ENCODE assay signal across 10 mouse cellular contexts in the genomic region with DNA sequence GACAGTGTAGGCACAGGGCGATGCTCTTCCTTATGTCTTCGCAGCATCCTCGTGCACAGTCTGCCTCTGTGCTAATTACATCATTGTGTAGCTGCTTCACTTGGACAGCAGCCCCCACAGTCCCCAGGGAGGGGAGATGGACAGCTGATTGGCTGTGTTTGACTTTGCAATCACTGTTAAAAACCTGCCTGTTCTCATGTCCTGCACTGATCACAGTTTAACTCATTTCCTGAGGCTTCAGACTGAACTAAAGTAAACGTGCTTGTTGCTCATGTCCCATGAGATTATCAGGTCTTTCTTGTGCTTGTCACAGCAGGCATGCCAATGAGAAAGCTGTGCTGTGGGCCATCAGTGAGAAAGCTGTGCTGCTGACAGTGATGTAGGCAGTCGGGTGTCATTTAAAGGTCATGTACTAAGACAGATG.
DNase-seq lines count a peak whose midpoint lies in the region; ATAC-seq lines count a peak whose summit lies in the region.
"Had no signal": no experiment of that assay in that cellular context is flagged by ENCODE, and none has a peak within 500 bp of the region (broad histone marks: within the 10 kb centered on the region; RNA-seq: fewer than 3 reads in every experiment).

No protein-coding gene starts in this region.

- no peak overlapping the region for H3K27ac ChIP-seq in heart, embryonic 10.5 days
- no peak overlapping the region for H3K27ac ChIP-seq in heart, embryonic 12.5 days (ENCODE audit: poor library complexity, severe bottlenecking)
- no peak overlapping the region for H3K27ac ChIP-seq in embryonic facial prominence, embryonic 11.5 days (replicated peaks; ENCODE audit: low read depth, low read length)
- peak overlapping the region; percentile 44; the same call in 1 of the 2 replicates for H3K27ac ChIP-seq in hindbrain, embryonic 12.5 days
- H3K27ac ChIP-seq in neural tube, embryonic 11.5 days (ENCODE audit: low read depth, low read length), result no peak overlapping the region

- H3K4me1 ChIP-seq in heart, embryonic 10.5 days, result peaks cover 8% of the 10 kb centered on the region
- peaks cover 7% of the 10 kb centered on the region for H3K4me1 ChIP-seq in heart, embryonic 12.5 days (replicated peaks)
- H3K4me1 ChIP-seq in embryonic facial prominence, embryonic 11.5 days (ENCODE audit: control insufficient read depth, insufficient read depth, low read length), result no peaks in the 10 kb centered on the region
- peaks cover 21% of the 10 kb centered on the region for H3K4me1 ChIP-seq in hindbrain, embryonic 12.5 days
- peaks cover 6% of the 10 kb centered on the region; the same call in 1 of the 2 replicates for H3K4me1 ChIP-seq in neural tube, embryonic 11.5 days (ENCODE audit: control insufficient read depth, insufficient read depth, low read length)

- no peak overlapping the region for H3K4me3 ChIP-seq in heart, embryonic 10.5 days
- H3K4me3 ChIP-seq in heart, embryonic 12.5 days, result no peak overlapping the region
- no peak overlapping the region for H3K4me3 ChIP-seq in embryonic facial prominence, embryonic 11.5 days (ENCODE audit: low read depth, low read length)
- no peak overlapping the region for H3K4me3 ChIP-seq in hindbrain, embryonic 12.5 days
- no peak overlapping the region for H3K4me3 ChIP-seq in neural tube, embryonic 11.5 days (ENCODE audit: low read depth, low read length)

- no peak overlapping the region for H3K9ac ChIP-seq in heart, embryonic 12.5 days
- H3K9ac ChIP-seq in embryonic facial prominence, embryonic 11.5 days (replicated peaks; ENCODE audit: low read length), result no peak overlapping the region
- H3K9ac ChIP-seq in hindbrain, embryonic 12.5 days, result no peak overlapping the region
- no peak overlapping the region for H3K9ac ChIP-seq in neural tube, embryonic 11.5 days (ENCODE audit: low read length)

- no peaks in the 10 kb centered on the region for H3K36me3 ChIP-seq in heart, embryonic 10.5 days
- no peaks in the 10 kb centered on the region for H3K36me3 ChIP-seq in heart, embryonic 12.5 days
- no peaks in the 10 kb centered on the region for H3K36me3 ChIP-seq in embryonic facial prominence, embryonic 11.5 days (replicated peaks; ENCODE audit: control insufficient read depth, insufficient read depth, low read depth, low read length)
- no peaks in the 10 kb centered on the region for H3K36me3 ChIP-seq in hindbrain, embryonic 12.5 days
- no peaks in the 10 kb centered on the region for H3K36me3 ChIP-seq in neural tube, embryonic 11.5 days (ENCODE audit: control insufficient read depth, insufficient read depth, low read length)

- WGBS in heart, embryonic 10.5 days, result 40% methylated on average over 5 of the region's 5 CpGs
- WGBS in heart, embryonic 12.5 days, result 36% methylated on average over 5 of the region's 5 CpGs
- 35% methylated on average over 5 of the region's 5 CpGs for WGBS in embryonic facial prominence, embryonic 11.5 days
- 31% methylated on average over 5 of the region's 5 CpGs for WGBS in hindbrain, embryonic 12.5 days
- 51% methylated on average over 5 of the region's 5 CpGs for WGBS in neural tube, embryonic 11.5 days

- H3K9me3 ChIP-seq in heart, embryonic 10.5 days, result no peaks in the 10 kb centered on the region
- no peaks in the 10 kb centered on the region for H3K9me3 ChIP-seq in heart, embryonic 12.5 days (replicated peaks)
- H3K9me3 ChIP-seq in embryonic facial prominence, embryonic 11.5 days (replicated peaks; ENCODE audit: control insufficient read depth, low read length), result no peaks in the 10 kb centered on the region
- no peaks in the 10 kb centered on the region for H3K9me3 ChIP-seq in hindbrain, embryonic 12.5 days (replicated peaks)
- H3K9me3 ChIP-seq in neural tube, embryonic 11.5 days (ENCODE audit: control insufficient read depth, low read length), result no peaks in the 10 kb centered on the region

- intact Hi-C loops in gastrocnemius, postnatal 36 days (cut with DNase I), result no loop called here

- DNase-seq in heart, embryonic 10.5 days (ENCODE audit: low spot score), result peak; percentile 76
- peak; percentile 47 for DNase-seq in embryonic facial prominence, embryonic 11.5 days (ENCODE audit: low spot score)
- peak; percentile 41 for DNase-seq in neural tube, embryonic 11.5 days (ENCODE audit: low spot score)
- no peak for DNase-seq in ovary, postnatal 14 days (ENCODE audit: low spot score)
- no peak for DNase-seq in spleen, postnatal 10 days (ENCODE audit: low spot score in 2 of 2)
- no peak for DNase-seq in gastrocnemius, postnatal 36 days

- no peaks in the 10 kb centered on the region for H3K27me3 ChIP-seq in heart, embryonic 10.5 days (ENCODE audit: insufficient read depth, poor library complexity, severe bottlenecking)
- no peaks in the 10 kb centered on the region for H3K27me3 ChIP-seq in heart, embryonic 12.5 days (replicated peaks)
- no peaks in the 10 kb centered on the region for H3K27me3 ChIP-seq in embryonic facial prominence, embryonic 11.5 days (ENCODE audit: control insufficient read depth, insufficient read depth, low read length)
- no peaks in the 10 kb centered on the region for H3K27me3 ChIP-seq in hindbrain, embryonic 12.5 days
- H3K27me3 ChIP-seq in neural tube, embryonic 11.5 days (ENCODE audit: control insufficient read depth, insufficient read depth, low read length), result no peaks in the 10 kb centered on the region

- no peak overlapping the region for H3K4me2 ChIP-seq in heart, embryonic 12.5 days
- no peak overlapping the region for H3K4me2 ChIP-seq in embryonic facial prominence, embryonic 11.5 days (ENCODE audit: low read depth, low read length)
- no peak overlapping the region for H3K4me2 ChIP-seq in hindbrain, embryonic 12.5 days (replicated peaks)
- no peak overlapping the region for H3K4me2 ChIP-seq in neural tube, embryonic 11.5 days (ENCODE audit: low read depth)
- H3K4me2 ChIP-seq: liver, embryonic 11.5 days had no signal

- no peak for ATAC-seq in heart, embryonic 12.5 days (ENCODE audit: insufficient number of reproducible peaks, low FRiP score)
- peak; percentile 57; the same call in 1 of the 2 replicates for ATAC-seq in embryonic facial prominence, embryonic 11.5 days (replicated peaks; ENCODE audit: insufficient number of reproducible peaks, low FRiP score, low TSS enrichment, low read depth)
- peak; percentile 80 for ATAC-seq in hindbrain, embryonic 12.5 days (ENCODE audit: low FRiP score)
- 0 out of 2 replicates have a peak, but pooled peaks have one; percentile 45 for ATAC-seq in neural tube, embryonic 11.5 days (ENCODE audit: insufficient read depth, low FRiP score, low TSS enrichment)
- ATAC-seq: intestine, postnatal 0 days had no signal

Comparison
In these comparisons a context has a peak if more than half of its experiments do, and no peak if none do; other contexts are left out.
1. DNase-seq: peak in heart, embryonic 10.5 days (single experiment), embryonic facial prominence, embryonic 11.5 days (single experiment) and neural tube, embryonic 11.5 days (single experiment); none in ovary, postnatal 14 days (single experiment), spleen, postnatal 10 days (0 of 2) and gastrocnemius, postnatal 36 days (0 of 2).